Mouse (Mus musculus): ENCODE measurements at regions not wholly inside any gene's neighbourhood (a gene's known extent, or its start where the extent isn't known, plus 50 kb on each side); places are given as distances from the start of the nearest gene placed in this dataset.
A peak's percentile ranks its signal among the peaks of the same experiment; 100 is the strongest.

DNA sequence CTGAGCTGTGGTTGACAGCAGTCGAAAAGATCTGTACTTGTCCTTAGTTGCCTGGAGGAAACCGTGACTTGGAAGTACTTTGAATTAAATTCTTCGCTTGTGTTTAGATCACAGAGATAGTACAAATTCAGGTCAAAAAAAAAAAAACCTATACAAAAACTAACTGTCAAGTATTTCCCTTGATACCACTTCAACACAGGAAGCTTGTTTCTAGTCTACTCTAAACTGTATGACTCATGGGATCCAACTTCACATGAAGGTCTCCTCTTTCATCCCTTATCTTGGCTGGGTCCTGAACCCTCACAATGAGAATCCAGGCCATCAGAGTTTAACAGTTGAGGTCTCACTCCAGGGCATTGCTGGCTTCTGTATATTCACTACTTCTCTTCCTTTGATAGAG lies 54.8 kb downstream of the Tmem30b start:
- DNase-seq: no peak

DNA sequence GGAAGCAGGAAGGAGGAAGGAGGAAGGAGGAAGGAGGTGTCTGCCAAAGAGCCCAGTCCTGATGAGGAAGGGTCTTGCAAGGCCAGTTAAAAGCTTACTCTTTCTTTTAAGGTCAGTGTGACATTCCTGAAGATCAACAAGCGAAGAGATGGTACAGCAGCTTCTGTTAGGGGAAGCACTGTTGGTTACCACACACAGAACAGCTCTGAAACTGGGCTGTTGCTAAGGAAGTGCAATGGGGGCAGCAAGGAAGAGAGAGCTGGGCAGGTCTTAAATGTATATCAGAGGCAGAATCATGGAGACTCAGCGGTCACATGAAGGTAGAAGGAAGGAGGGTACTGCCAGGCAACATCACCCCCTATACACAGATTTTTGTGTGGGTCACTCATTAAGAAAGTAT lies 63.3 kb downstream of the Tmem30b start:
- no peak for DNase-seq

DNA sequence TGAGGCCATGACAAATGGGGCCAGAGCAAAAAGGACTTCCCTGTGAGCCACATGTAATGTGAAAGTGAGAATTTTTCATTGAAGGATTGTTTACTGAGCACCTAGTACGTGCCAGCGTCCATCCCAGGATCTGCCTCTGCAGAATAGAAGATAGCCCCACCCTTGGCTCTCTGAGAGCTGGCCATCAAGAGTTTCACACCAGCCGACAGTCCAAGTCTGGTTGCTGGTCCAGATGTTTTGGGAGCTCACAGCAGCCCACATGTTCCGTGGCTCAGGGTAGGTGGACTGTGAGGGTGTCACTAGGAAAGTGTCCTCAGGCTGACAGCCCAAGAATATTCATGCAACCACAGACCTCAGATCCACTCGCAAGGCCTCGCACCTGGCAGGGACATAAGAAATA lies 63.9 kb downstream of the Tmem30b start:
- DNase-seq: no peak

DNA sequence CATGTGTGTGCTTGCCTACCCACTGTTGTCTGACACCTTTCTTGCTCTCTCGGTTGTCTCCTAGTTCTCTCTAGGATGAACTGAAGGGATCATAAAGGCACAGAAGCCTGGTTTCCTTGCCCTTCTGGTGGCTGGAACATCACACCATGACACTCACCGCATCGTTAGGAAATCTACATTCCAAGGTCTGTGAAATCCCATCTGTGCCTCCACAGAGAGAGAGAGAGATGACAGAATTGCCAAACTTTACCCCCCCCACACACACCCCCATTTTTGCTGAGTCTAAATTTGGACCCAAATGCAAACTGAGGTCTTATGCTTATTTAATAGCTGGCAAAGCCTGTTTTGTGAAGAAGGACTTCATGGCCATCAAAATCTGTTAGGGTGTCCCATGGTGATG lies 64.5 kb downstream of the Tmem30b start:
- DNase-seq: no peak

DNA sequence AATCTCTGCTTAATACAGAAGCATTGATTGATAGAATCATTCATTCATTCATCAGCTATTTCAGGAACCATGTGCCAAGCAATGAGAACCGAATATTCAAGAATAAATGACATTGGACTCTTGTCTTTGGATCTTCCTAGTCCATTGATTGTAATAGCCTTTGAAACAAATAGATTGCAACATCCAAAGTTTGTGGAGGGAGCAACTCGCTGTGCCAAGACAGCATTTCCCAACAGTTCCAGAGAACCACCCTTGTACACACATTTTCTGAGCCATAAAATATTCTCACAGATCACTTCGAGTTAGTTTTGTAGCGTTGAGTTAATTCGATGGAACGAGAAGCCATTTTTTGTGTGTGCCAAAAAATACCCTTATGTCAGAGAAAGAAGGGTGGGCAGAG lies 65.0 kb downstream of the Tmem30b start:
- DNase-seq: no peak

DNA sequence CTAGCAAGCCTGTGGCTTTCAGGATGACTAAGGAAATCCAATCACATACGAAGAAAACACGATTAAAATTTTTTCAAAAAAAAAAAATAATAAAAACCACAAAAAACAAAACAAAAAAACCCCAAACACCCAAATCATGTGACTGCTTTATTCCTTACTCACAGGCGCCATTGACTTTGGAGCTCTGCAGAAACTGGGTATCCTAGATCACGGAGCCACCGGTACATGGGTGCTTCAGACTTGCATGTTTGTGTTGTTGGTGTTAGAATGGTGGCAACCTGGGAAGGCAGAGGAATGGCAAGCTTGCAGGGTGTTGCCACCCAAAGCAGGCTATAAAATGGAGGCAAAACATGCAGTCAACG lies 65.6 kb downstream of the Tmem30b start:
- no peak for DNase-seq

DNA sequence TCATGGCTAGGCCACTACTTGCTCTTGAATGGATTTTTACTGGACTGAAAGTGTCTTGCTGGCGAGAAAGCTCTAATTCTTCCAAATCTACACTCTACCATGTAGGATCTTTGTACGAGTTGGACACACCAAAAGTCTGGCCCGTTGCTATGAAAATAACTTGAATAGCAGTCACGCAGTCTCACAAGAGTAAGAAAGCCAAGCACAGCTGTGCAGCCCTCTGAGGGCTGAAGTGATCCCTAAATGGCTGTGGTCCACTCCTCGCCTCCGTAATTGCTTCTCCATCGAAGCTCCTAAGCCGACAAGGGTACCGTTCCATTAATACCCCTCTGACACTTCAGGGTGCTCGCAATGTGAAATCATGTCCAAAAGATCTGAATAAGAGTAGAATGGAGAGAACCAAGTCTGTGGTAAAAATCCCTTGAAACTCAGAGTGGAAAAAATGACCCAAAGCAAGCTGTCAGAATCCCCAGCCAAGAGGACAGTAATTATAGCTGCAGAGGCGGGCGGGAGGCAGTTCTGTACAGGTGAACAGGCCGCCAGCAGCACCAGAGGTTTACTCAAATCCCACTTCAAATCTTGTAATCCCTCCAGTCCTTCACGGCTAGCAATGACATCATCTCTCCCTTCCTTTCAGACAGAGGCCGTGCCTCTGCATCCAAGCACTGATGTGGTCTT lies 66.1 kb downstream of the Tmem30b start:
- no peak for DNase-seq

DNA sequence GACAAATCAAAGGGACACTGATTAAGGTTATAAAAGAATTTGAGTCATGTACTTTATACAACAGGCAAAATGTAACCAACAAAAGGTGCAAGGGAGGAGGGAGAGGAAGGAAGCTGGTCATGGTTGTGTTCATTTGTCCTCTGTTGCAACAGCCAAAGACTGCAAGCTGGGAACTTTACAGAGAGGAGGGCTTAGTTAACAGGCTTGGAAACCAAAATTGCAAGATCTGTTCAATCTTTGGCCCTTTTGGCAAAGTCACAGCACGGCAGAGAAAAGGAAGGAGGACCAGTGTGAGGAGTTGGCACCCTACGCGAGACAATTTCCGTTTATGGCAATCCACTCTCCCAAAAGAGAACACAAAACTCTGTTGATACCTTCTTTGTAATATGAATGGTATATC lies 67.6 kb downstream of the Tmem30b start:
- DNase-seq: no peak

DNA sequence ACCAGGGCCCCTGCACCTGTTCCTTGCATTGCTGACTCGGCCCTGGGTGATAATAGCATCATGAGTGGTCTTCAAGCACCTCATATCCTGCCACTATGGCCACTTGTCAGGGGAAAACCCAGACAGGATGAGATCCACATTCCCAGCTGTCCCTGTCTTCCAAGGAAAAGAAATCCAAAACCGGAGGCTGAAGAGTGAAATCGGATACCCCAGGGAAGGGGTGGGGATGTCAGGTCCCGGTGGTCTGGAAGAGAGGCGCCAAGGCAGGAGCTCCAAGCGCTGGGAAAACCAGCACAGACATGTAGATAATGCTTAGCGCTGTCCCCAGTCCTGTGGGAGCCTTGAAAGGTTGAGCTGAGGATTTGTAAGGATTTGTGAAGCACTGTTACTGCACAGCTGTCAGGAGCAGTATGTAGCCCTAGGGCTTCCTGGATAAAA lies 69.8 kb downstream of the Tmem30b start:
- peak in 1 of 2 experiments; percentile 6 for DNase-seq

DNA sequence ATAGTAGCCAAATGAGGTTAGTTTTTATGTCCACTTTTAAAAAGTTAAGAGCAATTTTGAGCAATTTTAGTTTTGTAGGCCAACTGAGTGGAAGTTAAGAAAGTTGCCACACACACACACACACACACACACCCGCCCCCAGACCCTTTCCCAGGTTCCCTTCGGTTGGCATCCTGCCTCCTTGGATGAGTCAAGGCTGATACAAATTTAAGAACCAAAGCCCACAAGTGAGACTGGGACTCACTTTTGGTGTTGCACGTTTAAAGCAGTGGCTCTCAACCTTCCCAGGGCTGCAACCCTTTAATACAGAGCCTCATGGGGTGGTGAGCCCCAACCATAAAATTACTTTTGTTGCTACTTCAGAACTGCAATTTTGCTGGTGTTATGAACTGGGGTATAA lies 70.4 kb downstream of the Tmem30b start:
- DNase-seq: no peak

DNA sequence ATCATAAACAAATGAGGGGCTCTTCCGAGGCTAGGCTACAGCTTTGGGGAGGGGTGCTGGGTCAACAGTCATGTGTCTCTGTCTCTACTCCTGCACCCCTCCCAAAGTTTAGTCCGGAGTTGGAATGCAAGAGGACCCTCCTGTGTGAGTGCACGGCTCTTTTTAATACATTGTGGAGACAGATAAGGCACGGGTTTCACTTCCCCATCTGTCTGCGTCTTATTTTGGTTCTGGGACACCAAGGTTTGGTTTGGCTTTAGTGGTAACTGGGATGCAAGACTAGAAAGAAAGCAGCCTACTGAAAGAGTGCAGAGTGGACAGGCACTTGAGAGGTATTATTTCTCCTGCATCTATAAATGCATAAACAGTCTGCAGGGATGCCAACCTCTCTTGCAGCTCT lies 71.2 kb downstream of the Tmem30b start:
- DNase-seq: no peak

DNA sequence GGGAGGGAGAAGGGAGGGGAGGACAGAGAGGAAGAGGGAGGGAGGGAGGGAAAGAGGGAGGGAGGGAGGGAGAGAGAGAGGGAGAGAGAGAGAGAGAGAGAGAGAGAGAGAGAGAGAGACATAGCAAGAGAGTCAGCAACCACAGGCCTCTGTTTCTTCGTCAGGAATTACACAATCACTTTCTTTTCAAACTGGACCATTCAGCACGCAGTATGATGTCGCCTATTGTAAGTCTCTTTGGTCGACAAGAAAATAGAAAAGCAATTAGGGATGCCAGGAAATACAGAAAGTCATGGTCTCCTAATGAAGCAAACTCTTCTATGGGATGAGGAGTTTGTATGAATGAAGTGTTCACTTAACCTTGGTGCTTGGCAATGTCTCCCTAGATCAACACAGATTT lies 73.1 kb downstream of the Tmem30b start:
- no peak for DNase-seq

DNA sequence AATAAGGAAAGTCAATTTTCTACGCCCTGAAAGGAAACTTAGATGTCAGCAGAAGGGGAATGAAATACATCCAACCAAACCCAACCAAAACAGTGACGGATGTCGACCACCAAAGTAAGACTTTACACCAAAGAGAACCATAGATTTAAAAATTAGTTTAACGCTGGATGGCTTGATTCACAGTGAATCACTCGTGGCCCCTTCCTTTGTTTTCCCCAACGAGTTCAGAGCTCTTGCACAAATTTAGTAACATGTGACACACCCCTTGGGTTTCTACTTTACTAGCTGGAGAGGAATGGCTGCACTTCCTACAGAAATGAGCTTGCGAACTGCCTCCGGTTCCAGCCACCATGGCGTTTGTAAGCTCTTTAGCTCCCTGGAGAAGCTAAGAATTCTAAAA lies 74.2 kb downstream of the Tmem30b start:
- DNase-seq: no peak

DNA sequence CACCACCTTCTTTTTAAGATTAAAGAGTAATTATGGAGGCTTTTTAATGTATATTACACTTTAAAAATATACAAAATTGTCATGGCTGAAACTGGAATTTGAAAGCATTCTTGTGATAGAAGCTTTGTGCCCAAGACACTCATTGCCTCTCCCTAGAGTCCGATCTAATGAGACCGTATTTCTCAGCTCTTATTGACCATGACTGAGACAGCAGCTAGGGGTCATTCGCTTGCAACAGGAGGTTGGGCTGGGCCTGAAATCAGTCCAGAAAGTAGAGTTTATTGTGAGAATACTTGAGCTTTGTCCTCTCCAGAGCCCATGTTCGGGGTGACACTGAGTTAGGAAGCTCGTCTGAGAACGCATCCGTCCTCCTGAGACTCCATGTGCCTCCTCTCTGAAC lies 79.7 kb downstream of the Tmem30b start:
- DNase-seq: no peak

DNA sequence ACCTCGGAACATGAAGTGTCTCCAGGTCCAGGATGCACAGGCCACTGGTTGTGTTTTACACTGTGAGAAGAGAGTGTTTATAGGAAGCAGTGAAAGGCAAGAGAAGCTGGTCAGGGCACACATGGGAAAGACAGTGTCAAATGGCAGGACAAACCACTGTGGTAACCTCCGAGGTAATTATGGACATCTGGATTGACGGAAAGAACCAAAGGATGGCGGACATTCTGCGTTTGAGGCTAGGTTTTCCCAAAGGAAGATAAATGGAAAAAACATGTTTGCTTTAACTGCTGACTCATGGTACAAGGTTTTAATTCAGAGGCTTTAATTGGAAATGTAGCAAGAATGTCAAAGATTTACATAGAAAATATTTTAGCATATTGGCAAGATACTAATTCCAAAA lies 80.2 kb downstream of the Tmem30b start:
- DNase-seq: no peak

DNA sequence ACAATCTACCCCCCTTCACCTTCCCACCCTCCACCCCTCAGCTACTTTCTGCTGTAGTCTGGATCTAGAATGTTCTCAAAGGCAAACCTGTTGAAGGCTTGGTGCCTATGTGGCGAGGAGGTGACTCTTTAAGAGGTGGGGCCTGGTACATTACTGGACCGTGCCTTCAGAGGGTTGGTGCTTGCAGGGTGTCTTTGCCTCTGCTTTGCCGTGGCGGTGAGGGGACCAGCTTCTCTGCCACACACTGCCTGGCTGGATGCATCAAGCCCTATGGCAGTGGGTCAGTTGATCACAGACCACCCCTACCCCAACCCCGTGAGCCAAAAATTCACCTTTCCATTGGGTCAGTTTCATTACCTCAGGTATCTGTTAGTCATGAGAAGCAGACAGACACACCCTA lies 81.9 kb downstream of the Tmem30b start:
- no peak for DNase-seq

DNA sequence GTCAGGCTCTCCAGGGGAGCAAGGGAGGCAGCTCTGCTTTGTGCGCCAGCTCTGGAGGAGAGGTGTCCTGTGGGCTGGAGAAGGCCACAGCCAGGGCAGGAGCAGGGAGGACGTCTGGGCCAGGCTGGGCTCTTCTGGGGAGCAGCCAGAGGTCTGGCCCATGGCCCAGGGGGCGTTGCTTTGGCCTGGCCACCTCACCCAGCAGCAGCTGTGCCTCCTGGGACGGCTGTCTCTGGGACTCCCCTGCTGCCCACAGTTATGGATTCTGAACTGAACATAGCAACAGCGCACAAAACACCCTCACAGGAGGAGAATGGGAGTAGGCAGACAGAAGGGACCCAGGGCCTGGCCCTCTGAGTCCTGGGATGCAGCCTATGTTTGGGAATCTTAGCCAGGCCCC lies 84.1 kb downstream of the Tmem30b start:
- DNase-seq: peak; percentile 24 to 38

DNA sequence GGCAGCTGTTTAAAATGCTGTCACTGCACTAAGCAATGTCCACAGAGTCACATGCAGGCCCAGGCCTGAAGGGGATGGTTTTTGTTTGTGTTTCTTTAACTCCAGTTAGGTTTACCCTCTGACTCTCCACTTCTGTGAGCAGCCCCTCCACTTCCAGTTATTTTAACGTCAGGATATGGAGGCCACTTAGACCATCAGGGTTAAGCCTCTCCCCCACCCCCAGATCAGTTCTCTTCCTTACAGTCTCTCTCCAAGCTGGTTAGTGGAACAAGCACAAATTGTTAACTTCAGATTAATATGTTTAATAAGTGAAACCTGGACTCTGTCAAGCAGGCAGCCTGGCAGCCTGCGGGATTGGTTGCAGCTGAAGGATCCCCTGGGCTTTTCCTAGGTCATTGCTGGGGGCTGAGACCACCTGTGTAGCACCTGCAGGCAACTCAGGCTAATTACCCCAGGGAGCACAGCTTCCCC lies 85.9 kb downstream of the Tmem30b start:
- peak in 1 of 2 experiments; percentile 31 for DNase-seq

DNA sequence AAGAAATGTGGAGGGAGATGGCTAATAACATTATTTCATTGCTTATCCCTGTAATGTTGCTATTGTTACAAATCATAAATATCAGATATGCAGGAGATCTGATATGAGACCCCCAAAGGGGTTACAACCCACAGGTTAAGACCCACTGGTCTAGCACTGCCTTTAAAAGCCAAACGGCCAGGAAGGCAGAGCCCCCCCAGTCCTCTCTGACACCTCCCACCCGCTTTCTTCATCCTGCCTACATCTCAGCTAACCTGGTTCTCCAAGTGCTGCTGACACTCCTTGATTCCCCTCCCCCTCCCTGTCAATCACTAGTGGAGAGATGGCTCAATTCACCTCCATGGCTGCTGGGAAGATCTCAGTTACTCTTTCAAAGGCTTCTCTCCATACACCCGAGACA lies 94.9 kb downstream of the Tmem30b start:
- no peak for DNase-seq

DNA sequence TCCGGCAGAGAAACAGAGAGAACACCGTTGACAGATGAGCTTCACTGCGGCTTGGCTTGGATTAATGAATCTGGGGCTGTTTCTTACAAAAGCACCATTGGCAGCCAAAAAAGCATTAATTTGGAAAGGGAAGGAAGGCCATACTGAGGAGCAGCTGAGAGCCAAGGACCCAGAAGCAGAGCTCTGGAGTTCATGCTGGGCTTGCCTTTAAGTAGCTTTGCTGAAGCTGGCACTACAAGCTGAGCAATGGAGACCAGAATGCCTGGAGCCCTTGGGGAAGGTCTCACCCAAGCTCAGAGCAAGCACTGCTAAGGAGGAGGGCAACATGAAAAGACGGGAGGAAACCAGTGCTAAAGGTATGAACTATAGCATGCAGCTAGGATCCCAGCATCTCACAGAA lies 95.7 kb downstream of the Tmem30b start:
- no peak for DNase-seq

DNA sequence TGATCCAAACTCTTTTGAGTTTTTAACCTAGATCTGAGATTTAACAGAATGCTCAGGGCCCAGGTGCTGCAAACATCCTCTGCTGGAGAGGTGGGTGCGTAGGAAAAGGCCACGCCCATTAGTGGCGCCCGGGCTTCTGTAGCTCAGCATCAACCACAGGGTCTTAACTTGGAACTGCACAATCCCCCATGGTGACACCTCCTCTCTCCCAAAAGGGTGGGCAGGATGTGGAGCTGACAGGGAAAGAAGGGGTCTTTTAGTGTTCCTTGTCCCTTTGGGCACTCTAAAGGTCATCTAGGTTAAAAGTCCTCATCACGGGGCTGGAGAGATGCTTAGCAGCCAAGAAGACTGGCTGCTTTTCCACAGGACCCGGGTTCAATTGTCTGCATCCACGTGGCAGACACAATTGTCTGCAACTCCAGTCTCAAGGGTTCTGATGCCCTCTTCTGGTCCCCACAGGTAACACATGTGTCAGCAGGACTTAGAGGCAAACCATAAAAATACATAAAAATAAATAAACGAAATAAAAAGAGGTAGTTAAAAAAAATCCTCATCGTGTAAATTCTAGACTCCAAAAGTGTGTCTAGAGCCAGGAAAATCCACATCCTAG lies 96.2 kb downstream of the Tmem30b start:
- peak; percentile 42 to 56 for DNase-seq

DNA sequence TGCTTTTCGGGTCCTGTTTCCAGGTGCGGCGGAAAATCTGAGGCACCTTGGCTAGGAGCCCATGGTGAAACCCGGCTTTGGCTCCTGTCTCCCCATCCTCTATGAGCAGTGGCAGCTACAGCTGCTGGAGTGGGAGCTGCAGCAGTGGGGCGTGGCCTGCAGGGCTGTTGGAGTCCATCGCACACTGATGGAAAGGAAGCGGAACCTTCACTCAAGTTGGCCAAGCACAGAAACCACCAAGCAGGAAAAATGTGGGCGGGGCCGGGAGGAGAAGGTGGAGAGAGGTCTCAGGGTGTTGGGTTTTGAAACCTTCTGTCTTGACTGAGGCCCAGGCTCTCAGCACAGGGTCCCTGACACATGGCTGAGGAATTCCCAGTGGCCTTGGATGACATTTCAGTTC lies 97.1 kb downstream of the Tmem30b start:
- DNase-seq: peak; percentile 75 to 85

DNA sequence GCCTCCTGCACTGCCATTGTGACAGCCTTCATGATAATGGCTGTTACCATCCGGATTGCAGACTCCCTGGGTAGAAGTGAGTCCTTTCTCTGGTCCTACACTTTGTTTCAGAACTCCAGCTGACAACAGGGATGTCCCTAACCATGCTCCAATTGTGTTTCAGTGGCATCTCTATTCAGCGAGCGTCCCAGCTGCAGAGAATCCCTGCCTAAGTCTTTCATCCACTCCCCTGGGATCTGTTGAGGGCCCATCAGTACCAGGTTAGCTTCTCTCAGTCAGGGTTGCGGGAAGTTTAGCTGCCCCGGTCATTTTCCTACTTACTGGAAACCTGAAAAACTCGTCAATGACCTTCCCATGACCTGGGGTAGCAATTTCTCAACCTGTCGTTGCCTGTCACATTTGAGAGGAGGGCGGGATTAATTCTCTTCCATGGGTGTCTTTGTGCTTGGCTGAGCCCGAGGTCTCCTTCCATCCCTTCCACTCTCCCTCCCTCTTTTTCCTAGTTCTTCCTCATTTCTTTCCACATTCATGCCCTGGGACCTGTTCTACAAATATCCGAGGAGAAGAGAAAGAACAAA lies 97.7 kb downstream of the Tmem30b start:
- DNase-seq: peak in 1 of 2 experiments; percentile 23

DNA sequence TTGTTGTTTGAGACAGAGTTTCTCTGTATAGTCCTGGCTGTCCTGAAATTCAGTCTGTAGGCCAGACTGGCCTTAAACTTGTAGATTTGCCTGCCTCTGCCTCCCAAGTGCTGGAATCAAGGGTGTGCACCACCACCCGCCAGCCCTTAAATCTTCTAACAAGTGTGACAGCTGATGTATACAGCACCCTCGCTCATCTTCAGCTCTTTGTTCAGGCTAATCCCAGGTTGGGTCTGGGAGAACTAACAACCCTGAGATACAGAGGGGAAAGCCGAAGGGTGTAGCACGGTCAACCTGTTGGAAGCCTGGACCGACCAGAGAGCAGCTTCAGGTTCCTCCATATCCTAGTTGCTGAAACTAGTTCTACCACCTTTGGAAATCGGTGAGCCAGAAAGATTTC lies 99.0 kb downstream of the Tmem30b start:
- no peak for DNase-seq

DNA sequence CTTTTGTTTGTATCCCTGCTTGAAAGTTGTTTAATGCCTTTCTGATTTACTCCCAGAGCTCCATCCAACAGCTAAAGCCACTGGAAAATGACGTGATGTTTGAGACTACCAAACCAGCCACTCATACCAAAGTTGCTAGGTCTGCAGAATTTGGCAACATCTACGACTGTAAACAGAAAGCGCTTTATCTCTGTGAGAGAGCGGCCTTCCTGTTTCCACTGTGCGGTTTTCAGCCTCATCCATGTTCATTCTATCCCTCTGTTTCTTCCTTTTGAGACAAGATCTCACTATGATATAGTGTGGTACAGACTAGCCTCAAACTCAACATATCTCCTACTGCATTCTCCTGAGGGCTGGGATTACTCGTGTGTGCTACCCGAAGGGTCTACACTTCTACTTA lies 100.0 kb downstream of the Tmem30b start:
- DNase-seq: no peak
